Mouse (Mus musculus): ENCODE results near the gene Tmem82. TPM values are rescaled to one million over a fixed set of nuclear protein-coding genes. Genes with fewer than 3 reads are reported as not detected.

The Tmem82 gene
- polyA plus RNA-seq, 1 experiment: 1.8 TPM

GRCm38 (mm10) chr4:141648262-141648661 lies 29.8 kb upstream of the Tmem82 start:
- H3K4me1 ChIP-seq (ENCODE audit: control insufficient read depth, insufficient read depth, low read length): no peaks in the 10 kb centered on the region
- TF ChIP-seq POLR2A (IDR thresholded peaks at IDR 0.05; ENCODE audit: borderline replicate concordance, control insufficient read depth, low read depth, low read length) (no peak), CTCF (IDR thresholded peaks at IDR 0.05; ENCODE audit: control insufficient read depth, insufficient read depth, low read length) (no peak)
- no peak overlapping the region for H3K27ac ChIP-seq (ENCODE audit: control insufficient read depth, insufficient read depth, low read depth, low read length, poor library complexity)
- 81% methylated on average over 5 of the region's 5 CpGs for WGBS
- H3K4me3 ChIP-seq (replicated peaks; ENCODE audit: control insufficient read depth, low read depth, low read length): no peak overlapping the region

GRCm38 (mm10) chr4:141647187-141647586 lies 28.8 kb upstream of the Tmem82 start:
- WGBS: 88% methylated on average over 3 of the region's 3 CpGs
- H3K4me3 ChIP-seq (replicated peaks; ENCODE audit: control insufficient read depth, low read depth, low read length): no peak overlapping the region

GRCm38 (mm10) chr4:141645988-141646387 lies 27.6 kb upstream of the Tmem82 start:
- no peak overlapping the region for H3K27ac ChIP-seq (ENCODE audit: control insufficient read depth, insufficient read depth, low read depth, low read length, poor library complexity)
- 75% methylated on average over 8 of the region's 8 CpGs for WGBS
- TF ChIP-seq CTCF (IDR thresholded peaks at IDR 0.05; ENCODE audit: control insufficient read depth, insufficient read depth, low read length) (no peak), POLR2A (IDR thresholded peaks at IDR 0.05; ENCODE audit: borderline replicate concordance, control insufficient read depth, low read depth, low read length) (no peak)
- no peak overlapping the region for H3K4me3 ChIP-seq (replicated peaks; ENCODE audit: control insufficient read depth, low read depth, low read length)
- H3K4me1 ChIP-seq (ENCODE audit: control insufficient read depth, insufficient read depth, low read length): no peaks in the 10 kb centered on the region

More at GRCm38 (mm10) chr4:141647187-141647586, 28.8 kb upstream of the Tmem82 start:
- no peak for TF ChIP-seq CTCF (IDR thresholded peaks at IDR 0.05; ENCODE audit: control insufficient read depth, insufficient read depth, low read length)
- no peak for TF ChIP-seq POLR2A (IDR thresholded peaks at IDR 0.05; ENCODE audit: borderline replicate concordance, control insufficient read depth, low read depth, low read length)
- H3K27ac ChIP-seq (ENCODE audit: control insufficient read depth, insufficient read depth, low read depth, low read length, poor library complexity): no peak overlapping the region
- H3K4me1 ChIP-seq (ENCODE audit: control insufficient read depth, insufficient read depth, low read length): no peaks in the 10 kb centered on the region

GRCm38 (mm10) chr4:141643118-141643855 lies 24.9 kb upstream of the Tmem82 start:
- no peak overlapping the region; the same call in 1 of the 2 replicates for H3K27ac ChIP-seq (ENCODE audit: control insufficient read depth, insufficient read depth, low read depth, low read length, poor library complexity)
- TF ChIP-seq POLR2A (IDR thresholded peaks at IDR 0.05; ENCODE audit: borderline replicate concordance, control insufficient read depth, low read depth, low read length): no peak
- 55% methylated on average over 7 of the region's 7 CpGs for WGBS
- no peak overlapping the region for H3K4me3 ChIP-seq (replicated peaks; ENCODE audit: control insufficient read depth, low read depth, low read length)
- no peaks in the 10 kb centered on the region for H3K4me1 ChIP-seq (ENCODE audit: control insufficient read depth, insufficient read depth, low read length)

- TF ChIP-seq CTCF (IDR thresholded peaks at IDR 0.05; ENCODE audit: control insufficient read depth, insufficient read depth, low read length) (no peak), POLR2A (IDR thresholded peaks at IDR 0.05; ENCODE audit: borderline replicate concordance, control insufficient read depth, low read depth, low read length) (no peak)
- Histone ChIP-seq H3K4me1 (ENCODE audit: control insufficient read depth, insufficient read depth, low read length) (no peaks in the 10 kb centered on the region), H3K27ac (ENCODE audit: control insufficient read depth, insufficient read depth, low read depth, low read length, poor library complexity) (no peak overlapping the region; the same call in 1 of the 2 replicates), H3K4me3 (replicated peaks; ENCODE audit: control insufficient read depth, low read depth, low read length) (no peak overlapping the region)
- 87% methylated on average over 25 of the region's 25 CpGs for WGBS
These were observed 23.8 kb upstream of the Tmem82 start for GRCm38 (mm10) chr4:141641961-141642811.

GRCm38 (mm10) chr4:141641353-141641771 lies 22.9 kb upstream of the Tmem82 start:
- 87% methylated on average over 7 of the region's 7 CpGs for WGBS
- H3K4me3 ChIP-seq (replicated peaks; ENCODE audit: control insufficient read depth, low read depth, low read length): no peak overlapping the region
- TF ChIP-seq CTCF (IDR thresholded peaks at IDR 0.05; ENCODE audit: control insufficient read depth, insufficient read depth, low read length): no peak
- TF ChIP-seq POLR2A (IDR thresholded peaks at IDR 0.05; ENCODE audit: borderline replicate concordance, control insufficient read depth, low read depth, low read length): no peak

GRCm38 (mm10) chr4:141639474-141639873 lies 21.0 kb upstream of the Tmem82 start:
- WGBS: 75% methylated on average over 11 of the region's 11 CpGs

More at GRCm38 (mm10) chr4:141641353-141641771, 22.9 kb upstream of the Tmem82 start:
- H3K4me1 ChIP-seq (ENCODE audit: control insufficient read depth, insufficient read depth, low read length): no peaks in the 10 kb centered on the region
- peak overlapping the region; percentile 14; the same call in 1 of the 2 replicates for H3K27ac ChIP-seq (ENCODE audit: control insufficient read depth, insufficient read depth, low read depth, low read length, poor library complexity)

GRCm38 (mm10) chr4:141636693-141637092 lies 18.3 kb upstream of the Tmem82 start:
- Histone ChIP-seq H3K4me3 (replicated peaks; ENCODE audit: control insufficient read depth, low read depth, low read length) (no peak overlapping the region), H3K4me1 (ENCODE audit: control insufficient read depth, insufficient read depth, low read length) (no peaks in the 10 kb centered on the region), H3K27ac (ENCODE audit: control insufficient read depth, insufficient read depth, low read depth, low read length, poor library complexity) (no peak overlapping the region)
- TF ChIP-seq CTCF (IDR thresholded peaks at IDR 0.05; ENCODE audit: control insufficient read depth, insufficient read depth, low read length) (no peak), POLR2A (IDR thresholded peaks at IDR 0.05; ENCODE audit: borderline replicate concordance, control insufficient read depth, low read depth, low read length) (no peak)
- WGBS: 91% methylated on average over 5 of the region's 5 CpGs

More at GRCm38 (mm10) chr4:141639474-141639873, 21.0 kb upstream of the Tmem82 start:
- TF ChIP-seq CTCF (IDR thresholded peaks at IDR 0.05; ENCODE audit: control insufficient read depth, insufficient read depth, low read length) (no peak), POLR2A (IDR thresholded peaks at IDR 0.05; ENCODE audit: borderline replicate concordance, control insufficient read depth, low read depth, low read length) (no peak)
- H3K4me1 ChIP-seq (ENCODE audit: control insufficient read depth, insufficient read depth, low read length): no peaks in the 10 kb centered on the region
- H3K27ac ChIP-seq (ENCODE audit: control insufficient read depth, insufficient read depth, low read depth, low read length, poor library complexity): no peak overlapping the region
- no peak overlapping the region for H3K4me3 ChIP-seq (replicated peaks; ENCODE audit: control insufficient read depth, low read depth, low read length)
